Mouse (Mus musculus): ENCODE results near the gene Cdkal1. TPM values are rescaled to one million over a fixed set of nuclear protein-coding genes. Genes with fewer than 3 reads are reported as not detected.

Cdkal1 gene
- polyA plus RNA-seq, 1 experiment from 2014 or later: 21.1 TPM

- no peak for ATAC-seq (ENCODE audit: low read depth)
- Histone ChIP-seq H3K27me3 (ENCODE audit: control insufficient read depth, insufficient read depth, low read length) (no peaks in the 10 kb centered on the region), H3K4me2 (ENCODE audit: low read depth, low read length) (no peak overlapping the region), H3K27ac (ENCODE audit: low read depth, low read length) (no peak overlapping the region), H3K9me3 (ENCODE audit: control insufficient read depth, low read length) (no peaks in the 10 kb centered on the region), H3K9ac (replicated peaks; ENCODE audit: low read depth, low read length) (no peak overlapping the region), H3K4me1 (ENCODE audit: control insufficient read depth, insufficient read depth, low read length) (no peaks in the 10 kb centered on the region), H3K36me3 (ENCODE audit: control insufficient read depth, insufficient read depth, low read length) (no peaks in the 10 kb centered on the region), H3K4me3 (ENCODE audit: low read depth, low read length) (no peak overlapping the region)
- WGBS: 61% methylated on average over 13 of the region's 13 CpGs
Observed at GRCm38 (mm10) chr13:29364901-29365625, 490.4 kb downstream of the Cdkal1 start.

GRCm38 (mm10) chr13:29364009-29364408 is 491.5 kb downstream of the Cdkal1 start:
- no peak overlapping the region for H3K4me2 ChIP-seq (ENCODE audit: low read depth, low read length)
- no peaks in the 10 kb centered on the region for H3K9me3 ChIP-seq (ENCODE audit: control insufficient read depth, low read length)
- WGBS: 23% methylated on average over 6 of the region's 6 CpGs
- H3K4me3 ChIP-seq (ENCODE audit: low read depth, low read length): no peak overlapping the region
- no peaks in the 10 kb centered on the region for H3K4me1 ChIP-seq (ENCODE audit: control insufficient read depth, insufficient read depth, low read length)
- no peak overlapping the region for H3K9ac ChIP-seq (replicated peaks; ENCODE audit: low read depth, low read length)
- no peaks in the 10 kb centered on the region for H3K36me3 ChIP-seq (ENCODE audit: control insufficient read depth, insufficient read depth, low read length)
- no peaks in the 10 kb centered on the region for H3K27me3 ChIP-seq (ENCODE audit: control insufficient read depth, insufficient read depth, low read length)
- no peak overlapping the region for H3K27ac ChIP-seq (ENCODE audit: low read depth, low read length)
- ATAC-seq (ENCODE audit: low read depth): no peak

GRCm38 (mm10) chr13:29361842-29362241 is 493.6 kb downstream of the Cdkal1 start:
- no peaks in the 10 kb centered on the region for H3K27me3 ChIP-seq (ENCODE audit: control insufficient read depth, insufficient read depth, low read length)
- H3K4me2 ChIP-seq (ENCODE audit: low read depth, low read length): no peak overlapping the region
- no peak for ATAC-seq (ENCODE audit: low read depth)
- WGBS: 90% methylated on average over 4 of the region's 4 CpGs
- no peaks in the 10 kb centered on the region for H3K36me3 ChIP-seq (ENCODE audit: control insufficient read depth, insufficient read depth, low read length)
- no peak overlapping the region for H3K9ac ChIP-seq (replicated peaks; ENCODE audit: low read depth, low read length)
- H3K9me3 ChIP-seq (ENCODE audit: control insufficient read depth, low read length): no peaks in the 10 kb centered on the region
- no peak overlapping the region for H3K4me3 ChIP-seq (ENCODE audit: low read depth, low read length)
- no peak overlapping the region for H3K27ac ChIP-seq (ENCODE audit: low read depth, low read length)
- H3K4me1 ChIP-seq (ENCODE audit: control insufficient read depth, insufficient read depth, low read length): no peaks in the 10 kb centered on the region

GRCm38 (mm10) chr13:29360899-29361298 is 494.6 kb downstream of the Cdkal1 start:
- Histone ChIP-seq H3K27ac (ENCODE audit: low read depth, low read length) (no peak overlapping the region), H3K9ac (replicated peaks; ENCODE audit: low read depth, low read length) (no peak overlapping the region), H3K4me3 (ENCODE audit: low read depth, low read length) (no peak overlapping the region), H3K4me1 (ENCODE audit: control insufficient read depth, insufficient read depth, low read length) (peaks cover 8% of the 10 kb centered on the region), H3K4me2 (ENCODE audit: low read depth, low read length) (no peak overlapping the region), H3K9me3 (ENCODE audit: control insufficient read depth, low read length) (no peaks in the 10 kb centered on the region), H3K27me3 (ENCODE audit: control insufficient read depth, insufficient read depth, low read length) (no peaks in the 10 kb centered on the region), H3K36me3 (ENCODE audit: control insufficient read depth, insufficient read depth, low read length) (no peaks in the 10 kb centered on the region)
- no peak for ATAC-seq (ENCODE audit: low read depth)
- 74% methylated on average over 10 of the region's 10 CpGs for WGBS

GRCm38 (mm10) chr13:29359341-29359740 is 496.1 kb downstream of the Cdkal1 start:
- Histone ChIP-seq H3K9ac (replicated peaks; ENCODE audit: low read depth, low read length) (no peak overlapping the region), H3K27me3 (ENCODE audit: control insufficient read depth, insufficient read depth, low read length) (no peaks in the 10 kb centered on the region), H3K27ac (ENCODE audit: low read depth, low read length) (no peak overlapping the region), H3K4me2 (ENCODE audit: low read depth, low read length) (no peak overlapping the region), H3K36me3 (ENCODE audit: control insufficient read depth, insufficient read depth, low read length) (no peaks in the 10 kb centered on the region), H3K9me3 (ENCODE audit: control insufficient read depth, low read length) (no peaks in the 10 kb centered on the region), H3K4me3 (ENCODE audit: low read depth, low read length) (no peak overlapping the region), H3K4me1 (ENCODE audit: control insufficient read depth, insufficient read depth, low read length) (peaks cover 16% of the 10 kb centered on the region)
- no peak for ATAC-seq (ENCODE audit: low read depth)
- 95% methylated on average over 1 of the region's 1 CpGs for WGBS

- no peak overlapping the region for H3K9ac ChIP-seq (replicated peaks; ENCODE audit: low read depth, low read length)
- no peaks in the 10 kb centered on the region for H3K9me3 ChIP-seq (ENCODE audit: control insufficient read depth, low read length)
- H3K4me2 ChIP-seq (ENCODE audit: low read depth, low read length): no peak overlapping the region
- H3K27me3 ChIP-seq (ENCODE audit: control insufficient read depth, insufficient read depth, low read length): no peaks in the 10 kb centered on the region
- H3K4me3 ChIP-seq (ENCODE audit: low read depth, low read length): no peak overlapping the region
- H3K27ac ChIP-seq (ENCODE audit: low read depth, low read length): no peak overlapping the region
- H3K36me3 ChIP-seq (ENCODE audit: control insufficient read depth, insufficient read depth, low read length): no peaks in the 10 kb centered on the region
- peaks cover 16% of the 10 kb centered on the region for H3K4me1 ChIP-seq (ENCODE audit: control insufficient read depth, insufficient read depth, low read length)
- WGBS: 77% methylated on average over 5 of the region's 5 CpGs
- no peak for ATAC-seq (ENCODE audit: low read depth)
Observed at GRCm38 (mm10) chr13:29357483-29357882, 498.0 kb downstream of the Cdkal1 start.

- no peak overlapping the region for H3K27ac ChIP-seq (ENCODE audit: low read depth, low read length)
- H3K4me3 ChIP-seq (ENCODE audit: low read depth, low read length): no peak overlapping the region
- H3K4me2 ChIP-seq (ENCODE audit: low read depth, low read length): no peak overlapping the region
- ATAC-seq (ENCODE audit: low read depth): no peak
- no peak overlapping the region for H3K9ac ChIP-seq (replicated peaks; ENCODE audit: low read depth, low read length)
- no peaks in the 10 kb centered on the region for H3K9me3 ChIP-seq (ENCODE audit: control insufficient read depth, low read length)
- H3K36me3 ChIP-seq (ENCODE audit: control insufficient read depth, insufficient read depth, low read length): no peaks in the 10 kb centered on the region
- H3K4me1 ChIP-seq (ENCODE audit: control insufficient read depth, insufficient read depth, low read length): peaks cover 16% of the 10 kb centered on the region
- 18% methylated on average over 10 of the region's 10 CpGs for WGBS
- no peaks in the 10 kb centered on the region for H3K27me3 ChIP-seq (ENCODE audit: control insufficient read depth, insufficient read depth, low read length)
Observed at GRCm38 (mm10) chr13:29356158-29356485, 499.4 kb downstream of the Cdkal1 start.

- no peak for ATAC-seq (ENCODE audit: low read depth)
- WGBS: 59% methylated on average over 3 of the region's 3 CpGs
- no peak overlapping the region for H3K4me2 ChIP-seq (ENCODE audit: low read depth, low read length)
Observed at GRCm38 (mm10) chr13:29355484-29356157, 499.9 kb downstream of the Cdkal1 start.

GRCm38 (mm10) chr13:29354943-29355342 is 500.5 kb downstream of the Cdkal1 start:
- 94% methylated on average over 4 of the region's 4 CpGs for WGBS
- ATAC-seq (ENCODE audit: low read depth): no peak
- H3K4me1 ChIP-seq (ENCODE audit: control insufficient read depth, insufficient read depth, low read length): peaks cover 16% of the 10 kb centered on the region
- no peak overlapping the region for H3K9ac ChIP-seq (replicated peaks; ENCODE audit: low read depth, low read length)
- no peak overlapping the region for H3K4me3 ChIP-seq (ENCODE audit: low read depth, low read length)
- H3K27me3 ChIP-seq (ENCODE audit: control insufficient read depth, insufficient read depth, low read length): no peaks in the 10 kb centered on the region
- no peak overlapping the region for H3K27ac ChIP-seq (ENCODE audit: low read depth, low read length)
- H3K36me3 ChIP-seq (ENCODE audit: control insufficient read depth, insufficient read depth, low read length): no peaks in the 10 kb centered on the region
- H3K9me3 ChIP-seq (ENCODE audit: control insufficient read depth, low read length): no peaks in the 10 kb centered on the region
- H3K4me2 ChIP-seq (ENCODE audit: low read depth, low read length): no peak overlapping the region

More at GRCm38 (mm10) chr13:29355484-29356157, 499.9 kb downstream of the Cdkal1 start:
- no peaks in the 10 kb centered on the region for H3K9me3 ChIP-seq (ENCODE audit: control insufficient read depth, low read length)
- H3K4me3 ChIP-seq (ENCODE audit: low read depth, low read length): no peak overlapping the region
- peaks cover 16% of the 10 kb centered on the region for H3K4me1 ChIP-seq (ENCODE audit: control insufficient read depth, insufficient read depth, low read length)
- no peak overlapping the region for H3K27ac ChIP-seq (ENCODE audit: low read depth, low read length)
- no peak overlapping the region for H3K9ac ChIP-seq (replicated peaks; ENCODE audit: low read depth, low read length)
- no peaks in the 10 kb centered on the region for H3K27me3 ChIP-seq (ENCODE audit: control insufficient read depth, insufficient read depth, low read length)
- H3K36me3 ChIP-seq (ENCODE audit: control insufficient read depth, insufficient read depth, low read length): no peaks in the 10 kb centered on the region

Measured in neural tube, embryonic 14.5 days (tissue).